Mouse (Mus musculus): ENCODE data around the gene Klk6.

DNA sequence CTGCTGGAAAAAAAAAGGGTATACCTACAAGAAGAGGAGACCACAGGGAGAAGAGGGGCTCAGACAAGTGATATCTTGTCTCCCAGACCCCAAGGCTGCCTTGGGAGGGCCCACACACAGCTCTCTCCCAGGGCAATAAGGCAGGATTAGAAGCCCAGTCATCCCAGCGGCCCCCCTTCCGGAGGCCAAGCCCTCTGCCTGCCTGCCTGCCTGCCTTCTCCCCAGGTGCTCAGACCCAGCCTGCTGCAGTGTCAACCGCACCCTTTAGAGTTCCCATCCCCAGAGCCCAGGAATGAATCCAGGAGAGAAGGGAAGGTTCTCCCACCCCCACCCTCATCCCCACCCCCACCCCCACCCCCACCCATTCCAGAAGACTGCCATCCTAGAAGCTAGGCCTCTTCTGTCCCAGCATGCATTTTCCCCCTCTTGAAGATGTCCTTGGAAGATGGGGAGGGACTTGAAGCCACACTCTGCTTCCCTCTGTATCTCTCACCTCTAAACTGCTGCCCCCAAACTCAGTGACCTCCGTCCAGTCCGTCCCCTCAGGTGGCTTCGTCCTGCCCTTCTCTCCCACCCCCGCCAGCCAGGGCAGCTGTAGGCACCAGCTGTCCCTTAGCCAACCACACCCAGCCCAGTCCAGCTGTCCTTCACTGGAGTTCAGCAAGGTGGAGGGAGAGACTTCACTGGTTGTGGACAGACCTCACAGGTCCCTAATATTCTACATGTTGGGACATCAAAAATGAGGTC, 48.8 kb upstream of the Klk6 start:
- TF ChIP-seq POLR2A (IDR thresholded peaks at IDR 0.05; ENCODE audit: low read depth, low read length) = no peak
- TF ChIP-seq CTCF (IDR thresholded peaks at IDR 0.05; ENCODE audit: extremely low read depth, insufficient read length, insufficient replicate concordance, low read depth, low read length) = no peak

All from small intestine, adult 2 months (tissue).